Mouse (Mus musculus) testis, adult 2 months (tissue): ENCODE measurements around the gene Lrmda. TPM values are rescaled to one million over a fixed set of nuclear protein-coding genes. Genes with fewer than 3 reads are reported as not detected.

Source experiments
- H3K27ac ChIP-seq: fragments of 200-500 bp; 2 replicates; pipeline ENCODE4 v1.5.1; 2012; ENCODE audit warnings: low read depth, low read length; ENCODE audit not compliant: control insufficient read depth, insufficient read depth
- H3K27me3 ChIP-seq: fragments of 200-500 bp; 2 replicates; pipeline ENCODE4 v1.6.1; 2012; ENCODE audit warnings: mild to moderate bottlenecking, low read length, moderate library complexity; ENCODE audit not compliant: control insufficient read depth, insufficient read depth
- H3K36me3 ChIP-seq: fragments of 200-500 bp; 2 replicates; pipeline ENCODE4 v1.6.1; 2012; ENCODE audit warnings: mild to moderate bottlenecking, low read length; ENCODE audit not compliant: control insufficient read depth, insufficient read depth
- H3K4me1 ChIP-seq: fragments of 200-500 bp; 2 replicates; pipeline ENCODE4 v1.6.1; 2012; ENCODE audit warnings: low read length; ENCODE audit not compliant: control insufficient read depth, insufficient read depth
- H3K4me3 ChIP-seq: fragments of 200-500 bp; 2 replicates; pipeline ENCODE4 v1.5.1; 2012; ENCODE audit warnings: low read depth, mild to moderate bottlenecking, low read length, moderate library complexity, mixed read lengths; ENCODE audit not compliant: control insufficient read depth
- CTCF ChIP-seq: fragments of 200-500 bp; IDR thresholded peaks from 2 replicates; pipeline ENCODE4 v1.5.1; 2012; ENCODE audit warnings: low read depth, mild to moderate bottlenecking, inconsistent platforms, low read length, moderate library complexity; ENCODE audit not compliant: control insufficient read depth, insufficient read depth, insufficient replicate concordance
- POLR2A ChIP-seq: fragments of 200-500 bp; IDR thresholded peaks from 2 replicates; pipeline ENCODE4 v1.6.1; 2012; ENCODE audit warnings: low read depth, mild to moderate bottlenecking, inconsistent platforms, low read length, moderate library complexity; ENCODE audit not compliant: control insufficient read depth
- polyA plus RNA-seq: library from polyadenylated mRNA; depleted of rRNA; stranded (reverse); fragments of >200 nt; gene quantifications from 2 replicates; pipeline ENCODE4 v1.2.3, GENCODE M21; 2012

The Lrmda gene
- polyA plus RNA-seq, 1 experiment, result 2.1 TPM

DNA sequence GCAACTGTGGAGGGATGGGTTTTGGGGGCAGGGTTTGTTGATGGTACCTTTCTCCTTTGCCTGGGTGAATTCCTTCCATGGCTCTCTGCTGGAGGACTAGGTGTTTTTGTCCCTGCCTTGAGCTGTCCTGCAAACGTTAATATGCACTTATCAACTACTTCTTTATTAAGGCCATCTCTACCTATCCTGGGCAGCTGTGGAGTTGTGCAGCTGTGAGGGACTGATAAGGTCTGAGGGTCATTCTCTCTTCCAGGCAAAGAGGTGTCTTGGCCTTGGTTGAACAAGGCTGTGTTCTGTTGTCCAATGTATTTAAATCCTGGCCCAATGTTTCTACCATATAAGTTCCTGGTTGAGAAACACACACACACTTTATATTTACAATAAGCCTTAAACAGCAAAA, 29.8 kb downstream of the Lrmda start:
- no peak overlapping the region for H3K27ac ChIP-seq
- H3K4me1 ChIP-seq, result no peaks in the 10 kb centered on the region
- H3K36me3 ChIP-seq, result no peaks in the 10 kb centered on the region
- no peak overlapping the region for H3K4me3 ChIP-seq
- no peak for TF ChIP-seq CTCF
- no peak for TF ChIP-seq POLR2A
- no peaks in the 10 kb centered on the region for H3K27me3 ChIP-seq

DNA sequence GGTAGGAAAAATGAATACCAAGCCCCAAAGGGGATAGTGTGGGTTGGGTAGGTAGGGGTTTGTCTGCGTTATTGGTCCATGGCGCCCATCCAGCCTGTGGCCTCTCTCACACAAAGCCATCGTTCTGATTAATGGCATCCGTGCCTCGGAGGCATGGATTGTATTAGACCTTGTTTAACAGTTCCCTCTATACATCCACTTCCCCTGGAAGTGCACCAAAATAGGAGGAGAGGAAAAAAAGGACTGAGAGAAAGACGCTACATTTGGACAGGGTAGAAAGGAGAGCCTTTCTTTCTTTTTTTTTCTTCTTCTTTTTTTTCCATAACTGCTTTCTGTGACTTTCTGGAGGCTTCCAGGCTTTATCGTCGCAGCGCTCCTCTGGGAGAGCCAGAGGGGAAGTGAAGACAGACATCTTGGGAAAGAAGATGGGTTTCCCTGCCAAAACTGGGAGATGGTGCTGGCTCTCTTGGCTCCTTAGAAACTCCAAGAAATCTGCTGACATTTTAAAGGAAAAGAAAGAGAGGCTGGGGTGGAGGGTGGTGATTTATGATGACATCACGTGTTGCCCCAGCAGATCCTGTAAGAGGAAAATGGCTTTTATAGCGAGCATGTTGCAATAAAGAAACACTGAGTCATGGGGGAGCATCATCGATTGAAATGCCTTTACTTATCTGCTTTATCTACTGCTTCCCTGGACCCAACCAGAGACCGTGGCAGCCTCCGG, 32.6 kb downstream of the Lrmda start:
- no peak overlapping the region for H3K27ac ChIP-seq
- H3K4me3 ChIP-seq, result no peak overlapping the region
- H3K27me3 ChIP-seq, result no peaks in the 10 kb centered on the region
- no peaks in the 10 kb centered on the region for H3K36me3 ChIP-seq
- no peaks in the 10 kb centered on the region for H3K4me1 ChIP-seq
- TF ChIP-seq POLR2A (no peak), CTCF (no peak)

DNA sequence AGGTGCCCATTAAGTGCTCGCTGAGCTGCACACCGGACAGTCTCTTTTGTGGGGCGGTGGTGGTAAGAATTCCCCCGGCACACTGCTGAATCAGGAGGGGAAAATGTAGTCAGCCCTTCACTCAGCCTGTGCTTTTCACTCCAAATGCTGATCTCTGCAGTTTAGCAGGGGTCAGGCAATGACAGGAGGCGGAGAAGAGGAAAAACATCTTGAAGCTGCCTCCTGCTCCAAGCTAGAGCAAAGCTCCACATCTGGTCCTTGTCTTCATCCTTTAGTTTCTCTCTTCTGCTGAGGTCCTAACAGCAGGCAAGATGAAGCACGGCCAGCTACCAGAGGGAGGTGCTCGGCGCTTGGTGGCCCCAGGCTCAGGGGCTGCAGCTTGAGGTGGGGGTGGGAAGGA, 36.1 kb downstream of the Lrmda start:
- no peak for TF ChIP-seq POLR2A
- no peak for TF ChIP-seq CTCF
- Histone ChIP-seq H3K36me3 (no peaks in the 10 kb centered on the region), H3K27ac (no peak overlapping the region), H3K4me1 (no peaks in the 10 kb centered on the region), H3K27me3 (no peaks in the 10 kb centered on the region), H3K4me3 (no peak overlapping the region)

DNA sequence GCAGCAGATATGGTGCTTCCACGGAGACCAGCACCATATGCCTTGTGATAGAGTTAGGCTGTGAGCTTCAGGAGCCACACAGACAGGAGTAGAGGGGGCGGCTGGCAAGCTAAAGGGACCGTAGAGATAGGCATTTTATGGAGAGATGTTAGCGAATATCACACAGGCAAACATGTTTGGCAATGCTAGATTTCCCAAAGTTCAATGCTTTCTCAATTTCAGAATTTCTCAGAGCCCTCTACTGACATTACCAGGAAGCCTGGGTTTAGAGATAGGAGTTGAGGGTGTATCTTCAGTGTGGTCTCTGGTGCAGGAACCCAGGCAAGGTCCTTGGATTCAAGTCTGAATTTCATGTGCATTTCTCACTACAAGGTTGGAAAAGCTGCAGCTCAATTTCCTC, 36.7 kb downstream of the Lrmda start:
- TF ChIP-seq CTCF (no peak), POLR2A (no peak)
- no peaks in the 10 kb centered on the region for H3K27me3 ChIP-seq
- H3K4me3 ChIP-seq, result no peak overlapping the region
- no peaks in the 10 kb centered on the region for H3K4me1 ChIP-seq
- no peaks in the 10 kb centered on the region for H3K36me3 ChIP-seq
- no peak overlapping the region for H3K27ac ChIP-seq

DNA sequence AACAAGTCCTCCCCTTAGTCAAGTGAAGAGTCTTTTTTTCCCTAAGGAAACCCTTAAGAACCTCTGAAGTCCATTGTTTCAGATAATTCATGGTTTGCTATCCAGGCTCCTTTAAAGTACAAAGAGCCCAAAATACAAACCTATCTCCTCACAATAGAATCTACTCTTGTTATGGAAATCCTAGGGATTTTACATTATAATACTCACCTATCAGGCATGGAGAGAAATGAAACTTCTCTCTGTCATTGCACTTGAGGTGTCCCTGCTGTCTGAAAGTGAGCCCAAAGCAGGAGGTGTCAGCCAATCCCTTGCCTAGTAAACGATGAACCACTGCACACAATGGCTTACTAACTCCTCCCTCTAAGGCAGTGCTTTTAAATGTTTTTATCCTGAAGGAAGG, 39.2 kb downstream of the Lrmda start:
- no peak overlapping the region for H3K27ac ChIP-seq
- H3K4me3 ChIP-seq, result no peak overlapping the region
- no peaks in the 10 kb centered on the region for H3K27me3 ChIP-seq
- H3K4me1 ChIP-seq, result no peaks in the 10 kb centered on the region
- no peaks in the 10 kb centered on the region for H3K36me3 ChIP-seq
- TF ChIP-seq POLR2A (no peak), CTCF (no peak)

DNA sequence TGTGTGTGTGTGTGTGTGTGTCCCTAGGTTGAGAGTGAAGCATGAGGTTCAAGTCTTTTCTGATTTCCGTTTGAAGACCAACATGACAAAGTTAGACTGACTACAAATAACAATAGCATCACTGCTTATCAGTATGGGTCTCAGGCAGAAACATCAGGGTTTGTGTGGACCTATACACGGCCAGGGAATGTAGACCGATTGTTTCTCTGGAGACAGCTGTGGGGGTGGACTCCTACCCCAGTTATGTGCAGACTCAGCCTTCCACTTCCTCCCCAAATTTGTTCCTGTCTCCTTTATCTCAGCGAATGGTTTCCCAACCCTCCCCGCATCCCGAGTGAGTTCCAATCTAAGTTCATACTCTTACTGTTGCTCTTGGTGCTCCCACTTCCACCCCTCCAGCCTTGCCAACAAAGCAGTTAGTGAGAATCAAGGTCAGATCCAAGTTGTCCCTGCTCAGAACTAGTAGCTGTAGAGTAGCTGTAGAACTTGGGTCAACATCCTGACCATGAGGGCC, 39.9 kb downstream of the Lrmda start:
- Histone ChIP-seq H3K27ac (no peak overlapping the region), H3K4me3 (no peak overlapping the region)
- TF ChIP-seq CTCF (no peak), POLR2A (no peak)

DNA sequence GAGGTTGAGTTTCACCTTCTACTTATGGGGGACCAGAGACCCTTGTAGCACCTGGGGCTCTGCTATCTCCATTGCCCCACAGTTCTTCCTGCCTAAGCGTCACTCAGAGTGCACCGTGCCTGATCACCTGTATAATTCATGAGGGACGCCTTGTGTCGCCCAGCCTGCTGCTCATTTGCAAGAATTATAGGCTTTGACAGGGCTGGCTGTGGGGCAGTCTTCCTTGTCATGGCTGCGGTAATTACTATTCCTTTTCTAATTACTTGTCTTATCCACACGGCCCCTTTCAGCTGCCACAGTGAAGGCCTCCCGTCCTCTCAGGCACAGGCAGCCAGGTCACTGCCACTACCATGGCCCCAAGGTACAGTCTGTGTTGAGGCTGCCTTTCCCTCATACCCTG, 41.3 kb downstream of the Lrmda start:
- H3K4me1 ChIP-seq, result no peaks in the 10 kb centered on the region
- no peak overlapping the region for H3K27ac ChIP-seq
- no peaks in the 10 kb centered on the region for H3K36me3 ChIP-seq
- TF ChIP-seq POLR2A, result no peak
- TF ChIP-seq CTCF, result no peak
- H3K4me3 ChIP-seq, result no peak overlapping the region
- H3K27me3 ChIP-seq, result no peaks in the 10 kb centered on the region

More for the DNA sequence above, 39.9 kb downstream of the Lrmda start:
- H3K27me3 ChIP-seq, result no peaks in the 10 kb centered on the region
- H3K4me1 ChIP-seq, result no peaks in the 10 kb centered on the region
- H3K36me3 ChIP-seq, result no peaks in the 10 kb centered on the region
